Mouse (Mus musculus) hindbrain, embryonic 13.5 days (tissue): ENCODE results near the gene Slc16a4. TPM values are rescaled to one million over a fixed set of nuclear protein-coding genes. Genes with fewer than 3 reads are reported as not detected.

Experiments used
- ATAC-seq: fragments of 200-750 bp; cut with Nextera tagmentation; 2 replicates; pipeline ENCODE4 v1.8.0; 2017; ENCODE audit warnings: moderate TSS enrichment; ENCODE audit not compliant: low FRiP score
- H3K27ac ChIP-seq: fragments of 300-500 bp; sonication (generic); 2 replicates; pipeline ENCODE4 v1.5.1; 2015; ENCODE audit warnings: inconsistent platforms, mild to moderate bottlenecking, moderate library complexity
- H3K27me3 ChIP-seq: fragments of 300-500 bp; sonication (generic); 2 replicates; pipeline ENCODE4 v1.6.1; 2015; ENCODE audit warnings: mild to moderate bottlenecking, inconsistent platforms
- H3K36me3 ChIP-seq: fragments of 300-500 bp; sonication (generic); 2 replicates; pipeline ENCODE4 v1.6.1; 2015; ENCODE audit warnings: mild to moderate bottlenecking, inconsistent platforms
- H3K4me1 ChIP-seq: fragments of 300-500 bp; sonication (generic); replicated peaks from 2 replicates; pipeline ENCODE4 v1.6.1; 2015; ENCODE audit warnings: inconsistent platforms
- H3K4me2 ChIP-seq: fragments of 300-500 bp; sonication (generic); 2 replicates; pipeline ENCODE4 v1.6.1; 2015; ENCODE audit warnings: inconsistent platforms, mild to moderate bottlenecking, moderate library complexity
- H3K4me3 ChIP-seq: fragments of 300-500 bp; sonication (generic); 2 replicates; pipeline ENCODE4 v1.5.1; 2015; ENCODE audit warnings: mild to moderate bottlenecking, inconsistent platforms
- H3K9ac ChIP-seq: fragments of 300-500 bp; sonication (generic); 2 replicates; pipeline ENCODE4 v1.6.1; 2015; ENCODE audit warnings: mild to moderate bottlenecking, inconsistent platforms
- H3K9me3 ChIP-seq: fragments of 300-500 bp; sonication (generic); 2 replicates; pipeline ENCODE4 v1.6.1; 2016; ENCODE audit warnings: inconsistent platforms
- WGBS: fragments of 180-500 bp; shearing (Covaris S2); methylation state at CpG from one replicate; pipeline ENCODE4 v1.1.7; 2015; 5-methylcytosine and 5-hydroxymethylcytosine counted together
- polyA plus RNA-seq: library from polyadenylated mRNA; unstranded; fragments of >200 nt; fragmentation: Nextera tagmentation; extraction: Ambion mirVana; gene quantifications from 2 replicates; pipeline ENCODE4 v1.2.1, GENCODE M21; 2015

The Slc16a4 gene
- polyA plus RNA-seq, 1 experiment from 2014 or later: 2.5 TPM

- ATAC-seq: peak; percentile 52; the same call in 1 of the 2 replicates
- H3K9ac ChIP-seq: no peak overlapping the region
- no peak overlapping the region for H3K4me2 ChIP-seq
- 38% methylated on average over 3 of the region's 3 CpGs for WGBS
- H3K9me3 ChIP-seq: no peaks in the 10 kb centered on the region
- no peaks in the 10 kb centered on the region for H3K36me3 ChIP-seq
- H3K4me3 ChIP-seq: no peak overlapping the region
- H3K27me3 ChIP-seq: 0 out of 2 replicates have a peak, but pooled peaks cover 6% of the 10 kb centered on the region
- H3K27ac ChIP-seq: no peak overlapping the region
- 0 out of 2 replicates have a peak, but pooled peaks cover 3% of the 10 kb centered on the region for H3K4me1 ChIP-seq
Observed at GRCm38 (mm10) chr3:107345033-107345725, 54.1 kb downstream of the Slc16a4 start.

DNA sequence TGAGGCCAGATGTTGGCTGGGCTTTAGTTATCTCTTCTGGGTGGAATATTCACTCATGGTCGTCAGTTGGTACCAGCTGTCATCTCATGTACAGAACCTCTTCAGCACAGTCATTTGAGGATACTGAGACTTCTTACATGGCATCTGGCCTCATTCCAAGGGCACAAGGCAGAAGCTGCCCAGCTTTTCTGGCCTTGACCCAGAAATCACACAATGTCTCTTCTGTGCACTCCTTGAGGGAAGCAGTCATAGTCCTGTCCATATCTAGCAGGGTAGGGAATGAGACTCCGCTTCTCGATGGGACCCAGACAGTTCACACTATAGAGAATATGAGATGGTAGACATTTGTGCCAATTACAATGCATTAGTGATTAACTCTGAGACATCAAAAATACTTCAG is 58.0 kb downstream of the Slc16a4 start:
- Histone ChIP-seq H3K4me3 (no peak overlapping the region), H3K9me3 (no peaks in the 10 kb centered on the region), H3K4me1 (0 out of 2 replicates have a peak, but pooled peaks cover 3% of the 10 kb centered on the region), H3K4me2 (no peak overlapping the region), H3K36me3 (no peaks in the 10 kb centered on the region), H3K9ac (no peak overlapping the region), H3K27me3 (peaks cover 12% of the 10 kb centered on the region; the same call in 1 of the 2 replicates), H3K27ac (no peak overlapping the region)
- WGBS: 72% methylated on average over 3 of the region's 3 CpGs
- no peak for ATAC-seq

DNA sequence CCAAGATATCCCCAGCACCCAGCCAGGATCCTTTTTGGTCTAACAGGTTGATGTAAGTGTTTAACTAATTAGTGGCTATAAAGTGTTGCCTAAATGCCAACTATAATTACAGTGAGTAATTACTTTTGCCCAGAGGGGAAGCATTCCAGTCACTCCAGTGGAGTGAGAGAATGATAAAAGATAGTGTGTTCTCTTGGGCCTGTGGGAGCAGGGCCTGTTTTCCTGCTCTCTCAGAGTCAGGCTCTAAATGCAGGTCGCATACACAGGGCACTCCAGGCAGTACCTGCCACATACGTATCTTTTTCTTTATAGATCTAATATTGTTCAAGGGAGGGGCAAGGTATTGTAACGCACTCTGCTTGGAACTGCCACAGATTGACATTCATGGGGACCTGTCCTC is 60.7 kb downstream of the Slc16a4 start:
- H3K36me3 ChIP-seq: no peaks in the 10 kb centered on the region
- no peak overlapping the region for H3K4me3 ChIP-seq
- peaks cover 27% of the 10 kb centered on the region for H3K27me3 ChIP-seq
- 76% methylated on average over 3 of the region's 3 CpGs for WGBS
- H3K9ac ChIP-seq: 0 out of 2 replicates have a peak overlapping the region, but pooled peaks have one; percentile 43
- H3K4me1 ChIP-seq: no peaks in the 10 kb centered on the region
- no peak overlapping the region for H3K4me2 ChIP-seq
- no peak for ATAC-seq
- H3K9me3 ChIP-seq: no peaks in the 10 kb centered on the region
- H3K27ac ChIP-seq: no peak overlapping the region

GRCm38 (mm10) chr3:107355618-107356260 is 64.7 kb downstream of the Slc16a4 start:
- 93% methylated on average over 6 of the region's 6 CpGs for WGBS
- H3K4me1 ChIP-seq: peaks cover 6% of the 10 kb centered on the region
- peaks cover 34% of the 10 kb centered on the region for H3K27me3 ChIP-seq
- H3K9me3 ChIP-seq: no peaks in the 10 kb centered on the region
- H3K9ac ChIP-seq: no peak overlapping the region
- H3K4me3 ChIP-seq: no peak overlapping the region
- H3K27ac ChIP-seq: no peak overlapping the region
- no peaks in the 10 kb centered on the region for H3K36me3 ChIP-seq
- ATAC-seq: no peak
- no peak overlapping the region for H3K4me2 ChIP-seq

DNA sequence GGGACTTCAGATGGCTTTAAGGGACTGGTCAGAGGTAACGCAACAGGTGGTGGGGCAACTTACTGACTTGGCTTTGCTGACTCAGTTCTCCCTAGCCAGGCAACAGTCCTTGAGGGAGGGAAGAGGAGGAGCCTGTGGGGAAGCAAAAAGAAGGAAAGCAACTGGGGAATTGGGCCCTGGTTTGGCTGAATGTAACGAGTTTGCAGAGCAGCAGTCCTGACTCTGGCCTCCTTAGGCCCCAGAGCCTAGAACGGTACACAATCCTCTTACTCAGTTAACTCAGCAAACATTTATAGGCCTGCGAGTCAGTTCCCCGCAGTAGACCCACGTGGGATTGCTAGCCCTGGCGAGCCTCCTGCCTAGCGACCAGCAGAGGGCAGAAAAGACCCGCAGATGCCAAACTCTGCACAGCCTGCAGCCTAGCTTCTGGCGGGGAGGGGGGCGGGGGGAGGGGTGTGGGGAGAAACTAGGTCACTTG is 66.0 kb downstream of the Slc16a4 start:
- peaks cover 6% of the 10 kb centered on the region for H3K4me1 ChIP-seq
- 1% methylated on average over 11 of the region's 11 CpGs for WGBS
- no peak overlapping the region for H3K27ac ChIP-seq
- H3K27me3 ChIP-seq: peaks cover 25% of the 10 kb centered on the region
- H3K4me3 ChIP-seq: no peak overlapping the region
- H3K4me2 ChIP-seq: no peak overlapping the region
- H3K36me3 ChIP-seq: no peaks in the 10 kb centered on the region
- H3K9me3 ChIP-seq: no peaks in the 10 kb centered on the region
- ATAC-seq: peak; percentile 93
- no peak overlapping the region for H3K9ac ChIP-seq

- H3K9ac ChIP-seq: no peak overlapping the region
- peaks cover 28% of the 10 kb centered on the region for H3K27me3 ChIP-seq
- 72% methylated on average over 3 of the region's 3 CpGs for WGBS
- H3K4me2 ChIP-seq: no peak overlapping the region
- 0 out of 2 replicates have a peak, but pooled peaks have one; percentile 25 for ATAC-seq
- H3K4me1 ChIP-seq: peaks cover 6% of the 10 kb centered on the region
- no peaks in the 10 kb centered on the region for H3K9me3 ChIP-seq
- no peak overlapping the region for H3K4me3 ChIP-seq
- no peaks in the 10 kb centered on the region for H3K36me3 ChIP-seq
- no peak overlapping the region for H3K27ac ChIP-seq
Observed at GRCm38 (mm10) chr3:107357700-107358234, 66.7 kb downstream of the Slc16a4 start.

DNA sequence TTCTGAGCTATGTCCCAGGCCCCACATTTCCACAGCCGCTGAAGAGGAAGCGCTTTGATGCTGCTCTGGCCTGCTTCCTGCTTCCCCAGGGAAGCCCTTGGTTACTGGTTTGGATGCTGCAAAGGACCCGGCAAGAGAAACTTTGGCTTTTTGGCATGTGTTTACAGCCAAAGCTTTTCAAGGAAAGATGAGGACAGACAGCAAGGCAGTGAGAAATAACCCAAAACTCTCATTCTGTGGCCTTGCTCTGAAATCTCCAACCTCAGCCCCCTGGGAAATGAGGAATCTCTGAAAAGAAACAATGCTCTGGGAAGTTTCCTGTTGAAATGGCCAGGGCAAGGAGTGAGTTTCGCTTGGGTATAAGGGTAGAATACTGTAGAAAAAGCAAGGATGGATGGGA is 69.3 kb downstream of the Slc16a4 start:
- Histone ChIP-seq H3K27ac (no peak overlapping the region), H3K4me3 (no peak overlapping the region), H3K9ac (no peak overlapping the region), H3K36me3 (no peaks in the 10 kb centered on the region), H3K27me3 (peaks cover 27% of the 10 kb centered on the region), H3K4me2 (no peak overlapping the region), H3K9me3 (no peaks in the 10 kb centered on the region), H3K4me1 (peaks cover 6% of the 10 kb centered on the region)
- WGBS: 80% methylated on average over 4 of the region's 4 CpGs
- no peak for ATAC-seq

Other genes with a start within 250 kb of the Slc16a4 start
- gene Kcna2, start 190.1 kb upstream of the Slc16a4 start, polyA plus RNA-seq: 1.2 and 1.3 TPM in 2 replicates
- gene Kcna10, start 108.2 kb upstream of the Slc16a4 start, polyA plus RNA-seq: not detected in 2 replicates
- 0.13 and 6.0 TPM in 2 replicates for gene Cym, start 69.5 kb upstream of the Slc16a4 start, polyA plus RNA-seq
- gene A630076J17Rik, start 60.6 kb upstream of the Slc16a4 start, polyA plus RNA-seq: not detected in 2 replicates
- gene Prok1, start 51.5 kb upstream of the Slc16a4 start, polyA plus RNA-seq: 0.10 and 0.32 TPM in 2 replicates
- 200 TPM in 2 replicates for gene Lamtor5, start 12.4 kb upstream of the Slc16a4 start, polyA plus RNA-seq
- 9.1 and 9.5 TPM in 2 replicates for gene Rbm15, start 42.4 kb downstream of the Slc16a4 start, polyA plus RNA-seq
- gene Kcnc4, start 168.3 kb downstream of the Slc16a4 start, polyA plus RNA-seq: 2.1 and 2.3 TPM in 2 replicates
- gene Slc6a17, start 226.8 kb downstream of the Slc16a4 start, polyA plus RNA-seq: 10.0 and 10.6 TPM in 2 replicates